Mouse (Mus musculus) limb, embryonic 14.5 days (tissue): ENCODE data around the gene Tet3. TPM values are rescaled to one million over a fixed set of nuclear protein-coding genes. Genes with fewer than 3 reads are reported as not detected.
"Not testable (repeated sequence)": the region's sequence is repeated elsewhere in the genome, so short reads cannot be mapped to it uniquely, and the experiment has no call there.

ENCODE experiments used
- ATAC-seq: fragments of 200-750 bp; cut with Nextera tagmentation; 2 replicates; pipeline ENCODE4 v1.8.0; 2017; ENCODE audit warnings: low read depth, moderate number of reproducible peaks, moderate TSS enrichment; ENCODE audit not compliant: low FRiP score
- DNase-seq: peaks from one replicate; pipeline ENCODE4 v3.0.0-alpha.2; 2015; ENCODE audit warnings: low spot score
- H3K27ac ChIP-seq: fragments of 300-500 bp; sonication (generic); replicated peaks from 2 replicates; pipeline ENCODE4 v1.5.1; 2014; ENCODE audit warnings: low read depth, mild to moderate bottlenecking, low read length, moderate library complexity, mixed read lengths
- H3K27me3 ChIP-seq: fragments of 300-500 bp; sonication (generic); 2 replicates; pipeline ENCODE4 v1.6.1; 2014; ENCODE audit warnings: low read length, mixed read lengths; ENCODE audit not compliant: control insufficient read depth, insufficient read depth
- H3K36me3 ChIP-seq: fragments of 300-500 bp; sonication (generic); 2 replicates; pipeline ENCODE4 v1.6.1; 2014; ENCODE audit warnings: mild to moderate bottlenecking, low read length, moderate library complexity, mixed read lengths; ENCODE audit not compliant: control insufficient read depth, insufficient read depth
- H3K4me1 ChIP-seq: fragments of 300-500 bp; sonication (generic); 2 replicates; pipeline ENCODE4 v1.6.1; 2014; ENCODE audit warnings: antibody characterized with exemption, low read length, mixed read lengths; ENCODE audit not compliant: control insufficient read depth, insufficient read depth
- H3K4me2 ChIP-seq: fragments of 300-500 bp; sonication (generic); replicated peaks from 2 replicates; pipeline ENCODE4 v1.6.1; 2014; ENCODE audit warnings: low read depth, mild to moderate bottlenecking, low read length, moderate library complexity; ENCODE audit not compliant: severe bottlenecking
- H3K4me3 ChIP-seq: fragments of 300-500 bp; sonication (generic); replicated peaks from 2 replicates; pipeline ENCODE4 v1.5.1; 2014; ENCODE audit warnings: low read length
- H3K9ac ChIP-seq: fragments of 300-500 bp; sonication (generic); 2 replicates; pipeline ENCODE4 v1.6.1; 2014; ENCODE audit warnings: mild to moderate bottlenecking, low read depth, low read length, moderate library complexity; ENCODE audit not compliant: severe bottlenecking
- H3K9me3 ChIP-seq: fragments of 300-500 bp; sonication (generic); 2 replicates; pipeline ENCODE4 v1.6.1; 2016; ENCODE audit warnings: low read length; ENCODE audit not compliant: control insufficient read depth
- POLR2A ChIP-seq: fragments of 200-500 bp; IDR thresholded peaks from 2 replicates; pipeline ENCODE4 v1.8.0; 2012; ENCODE audit warnings: inconsistent platforms, mild to moderate bottlenecking, moderate library complexity, borderline replicate concordance; ENCODE audit not compliant: insufficient read depth, insufficient read length; ENCODE audit errors: extremely low read depth
- WGBS: fragments of 180-500 bp; shearing (Covaris S2); extraction: QIAGEN DNeasy Blood & Tissue Kit; methylation state at CpG from one replicate; pipeline ENCODE4 v1.1.7; 2014; 5-methylcytosine and 5-hydroxymethylcytosine counted together
- polyA plus RNA-seq, 2 experiments: library from polyadenylated mRNA; depleted of rRNA in 1 of 2; stranded (reverse) in 1 of 2; unstranded in 1 of 2; fragments of >200 nt; fragmentation: Nextera tagmentation in 1 of 2; extraction: Ambion mirVana in 1 of 2; gene quantifications; 2 replicates each; pipeline versions ENCODE4 v1.2.1 to v1.2.3; 2012 to 2014

The Tet3 gene
- polyA plus RNA-seq, 2 experiments, result 21.1 to 44.3 TPM

- Histone ChIP-seq H3K36me3 (peaks cover 16% of the 10 kb centered on the region), H3K4me2 (peak overlapping the region; percentile 61), H3K4me3 (peak overlapping the region; percentile 67), H3K4me1 (peaks cover 5% of the 10 kb centered on the region; the same call in 1 of the 2 replicates), H3K9me3 (no peaks in the 10 kb centered on the region), H3K27ac (no peak overlapping the region), H3K9ac (peak overlapping the region; percentile 83), H3K27me3 (no peaks in the 10 kb centered on the region)
- no peak for DNase-seq
- WGBS, result 87% methylated on average over 7 of the region's 7 CpGs
- no peak for TF ChIP-seq POLR2A
- no peak for ATAC-seq
Measured at GRCm38 (mm10) chr6:83350172-83350571, 108.7 kb downstream of the Tet3 start.

- H3K9me3 ChIP-seq, result no peaks in the 10 kb centered on the region
- WGBS, result 1% methylated on average over 41 of the region's 53 CpGs
- TF ChIP-seq POLR2A, result peak; percentile 72; the same call in 1 of the 2 replicates
- H3K36me3 ChIP-seq, result peaks cover 10% of the 10 kb centered on the region; the same call in 1 of the 2 replicates
- H3K27ac ChIP-seq, result 0 out of 2 replicates have a peak overlapping the region, but pooled peaks have one; percentile 6
- H3K9ac ChIP-seq, result peak overlapping the region; percentile 83
- H3K27me3 ChIP-seq, result no peaks in the 10 kb centered on the region
- ATAC-seq (peak; percentile 90), DNase-seq (peak; percentile 68)
- peaks cover 5% of the 10 kb centered on the region; the same call in 1 of the 2 replicates for H3K4me1 ChIP-seq
- H3K4me3 ChIP-seq, result peak overlapping the region; percentile 67
- peak overlapping the region; percentile 61 for H3K4me2 ChIP-seq
Measured at GRCm38 (mm10) chr6:83349274-83349958, 109.5 kb downstream of the Tet3 start.

DNA sequence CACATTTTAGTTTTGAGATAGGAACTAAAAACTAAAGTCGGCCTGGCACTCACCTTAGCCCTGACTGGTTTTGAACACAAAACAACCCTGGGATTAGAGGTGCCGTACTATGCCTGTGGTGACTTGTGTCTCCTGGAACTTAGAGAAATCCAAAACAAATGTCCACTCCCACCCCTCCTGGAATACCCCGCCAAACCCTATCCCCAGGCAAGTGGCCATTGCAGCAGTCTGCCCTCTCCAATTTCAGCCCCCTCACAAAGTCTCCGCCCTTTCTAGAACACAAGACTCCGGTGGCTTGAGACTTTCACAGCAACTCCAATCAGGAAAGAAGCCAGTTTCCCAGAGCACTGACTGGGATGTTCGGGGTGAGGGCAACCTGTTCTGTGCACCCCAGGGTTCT, 110.0 kb downstream of the Tet3 start, which contains the start of gene Bola3:
Gene Bola3 (plus strand): TSS at position 275 of the 400 bp plus-strand sequence.
- Histone ChIP-seq H3K27me3 (no peaks in the 10 kb centered on the region), H3K27ac (0 out of 2 replicates have a peak within 1 kb of the TSS, but pooled peaks have one; percentile 6), H3K9ac (peak within 1 kb of the TSS; percentile 83), H3K4me2 (peak within 1 kb of the TSS; percentile 61), H3K4me3 (peak within 1 kb of the TSS; percentile 67), H3K9me3 (no peaks in the 10 kb centered on the region), H3K4me1 (peaks cover 5% of the 10 kb centered on the region; the same call in 1 of the 2 replicates), H3K36me3 (peaks cover 6% of the 10 kb centered on the region; the same call in 1 of the 2 replicates)
- DNase-seq (peak; percentile 22), ATAC-seq (peak; percentile 48)
- TF ChIP-seq POLR2A, result no peak
- 25% methylated on average over 6 of the region's 6 CpGs for WGBS

GRCm38 (mm10) chr6:83347916-83348315, 111.0 kb downstream of the Tet3 start:
- DNase-seq, result no peak
- no peak for TF ChIP-seq POLR2A
- no peak overlapping the region for H3K4me2 ChIP-seq

GRCm38 (mm10) chr6:83345285-83345684, 113.6 kb downstream of the Tet3 start:
- H3K27me3 ChIP-seq, H3K4me2 ChIP-seq, H3K27ac ChIP-seq, ATAC-seq, DNase-seq, H3K9me3 ChIP-seq, H3K4me1 ChIP-seq, H3K9ac ChIP-seq, H3K4me3 ChIP-seq: not testable (repeated sequence)
- 91% methylated on average over 8 of the region's 8 CpGs for WGBS
- peaks cover 28% of the 10 kb centered on the region for H3K36me3 ChIP-seq

More at GRCm38 (mm10) chr6:83347916-83348315, 111.0 kb downstream of the Tet3 start:
- WGBS, result 72% methylated on average over 3 of the region's 3 CpGs
- no peak overlapping the region for H3K9ac ChIP-seq
- ATAC-seq, result peak; percentile 67
- H3K27me3 ChIP-seq, result no peaks in the 10 kb centered on the region
- H3K27ac ChIP-seq, result no peak overlapping the region
- no peak overlapping the region for H3K4me3 ChIP-seq
- peaks cover 4% of the 10 kb centered on the region for H3K36me3 ChIP-seq
- peaks cover 5% of the 10 kb centered on the region; the same call in 1 of the 2 replicates for H3K4me1 ChIP-seq
- no peaks in the 10 kb centered on the region for H3K9me3 ChIP-seq
